Mouse (Mus musculus) heart, postnatal 0 days (tissue): Measurements from ENCODE around the gene Decr2.

ENCODE experiments used
- CTCF ChIP-seq: IDR thresholded peaks from 2 replicates; pipeline ENCODE4 v1.5.1; 2016; ENCODE audit warnings: antibody characterized with exemption, control low read depth, low read depth
- EP300 ChIP-seq: IDR thresholded peaks from 2 replicates; pipeline ENCODE4 v1.6.1; 2016; ENCODE audit warnings: antibody characterized with exemption, low read depth

DNA sequence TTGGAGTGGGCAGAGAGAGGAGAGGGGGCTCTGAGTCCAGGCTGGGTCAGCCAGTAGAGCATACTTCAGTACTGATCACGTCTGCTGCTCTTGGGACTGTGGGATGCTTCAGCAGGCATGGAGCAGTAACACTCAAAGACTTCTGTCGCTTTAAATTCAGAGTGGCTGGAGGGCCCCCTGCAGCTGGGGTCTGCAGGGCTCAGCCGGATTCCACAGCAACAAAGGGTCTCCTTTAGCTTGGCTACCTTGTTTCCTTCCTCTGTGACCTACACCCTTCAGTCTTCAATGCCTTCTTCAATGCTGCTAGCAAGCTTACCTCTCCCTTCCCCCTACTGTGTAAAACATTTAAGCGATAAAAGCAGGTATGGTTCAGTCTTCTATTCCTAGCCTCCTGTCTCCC, 20.9 kb upstream of the Decr2 start:
- TF ChIP-seq CTCF (no peak), EP300 (no peak)
